Mouse (Mus musculus): ENCODE measurements around the gene Ankrd12.
"Not testable (repeated sequence)": the region's sequence is repeated elsewhere in the genome, so short reads cannot be mapped to it uniquely, and the experiment has no call there.

DNA sequence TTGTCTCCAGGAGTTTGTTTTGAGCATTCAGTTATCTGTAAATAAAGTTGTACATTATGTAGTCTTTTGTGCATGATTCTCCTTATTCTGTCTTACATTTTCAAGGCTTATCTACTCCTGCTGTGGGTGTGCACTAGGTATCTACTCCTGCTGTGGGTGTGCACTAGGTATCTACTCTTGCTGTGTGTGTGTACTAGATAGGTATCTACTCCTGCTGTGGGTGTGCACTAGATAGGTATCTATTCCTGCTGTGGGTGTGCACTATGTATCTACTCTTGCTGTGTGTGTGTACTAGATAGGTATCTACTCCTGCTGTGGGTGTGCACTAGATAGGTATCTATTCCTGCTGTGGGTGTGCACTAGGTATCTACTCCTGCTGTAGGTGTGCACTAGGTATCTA is 100.2 kb downstream of the Ankrd12 start:
- TF ChIP-seq POLR2A (IDR thresholded peaks at IDR 0.05; ENCODE audit: low read depth, low read length); CTCF (IDR thresholded peaks at IDR 0.05; ENCODE audit: extremely low read depth, insufficient read length, insufficient replicate concordance, low read depth, low read length): not testable (repeated sequence)

Data from small intestine, adult 2 months (tissue).